Mouse (Mus musculus) lung, adult 2 months (tissue): ENCODE results near the gene Cdipt. TPM values are rescaled to one million over a fixed set of nuclear protein-coding genes. Genes with fewer than 3 reads are reported as not detected.

ENCODE experiments used
- DNase-seq: peaks from one replicate; pipeline ENCODE4 v3.0.0; 2022
- H3K4me1 ChIP-seq: fragments of 200-500 bp; 2 replicates; pipeline ENCODE4 v1.6.1; 2011; ENCODE audit warnings: low read length; ENCODE audit not compliant: control insufficient read depth, insufficient read depth
- H3K4me3 ChIP-seq: fragments of 200-500 bp; replicated peaks from 2 replicates; pipeline ENCODE3; 2011; ENCODE audit warnings: low read depth, mild to moderate bottlenecking, control low read depth, low read length; ENCODE audit errors: extremely low read depth
- CTCF ChIP-seq: fragments of 200-500 bp; IDR thresholded peaks from 2 replicates; pipeline ENCODE4 v1.5.1; 2011; ENCODE audit warnings: mild to moderate bottlenecking, low read length, control low read depth; ENCODE audit not compliant: insufficient read depth
- POLR2A ChIP-seq: fragments of 200-500 bp; IDR thresholded peaks from 2 replicates; pipeline ENCODE4 v1.6.1; 2011; ENCODE audit warnings: low read depth, mild to moderate bottlenecking, control low read depth, low read length, borderline replicate concordance; ENCODE audit errors: extremely low read depth
- WGBS: fragments of 180-500 bp; shearing (Covaris S2); methylation state at CpG from one replicate; pipeline ENCODE4 v1.1.7; 2018; 5-methylcytosine and 5-hydroxymethylcytosine counted together
- polyA plus RNA-seq: library from polyadenylated mRNA; depleted of rRNA; stranded (reverse); fragments of >200 nt; gene quantifications from 2 replicates; pipeline ENCODE4 v1.2.3, GENCODE M21; 2012

The Cdipt gene
- polyA plus RNA-seq, 1 experiment: 332 TPM

DNA sequence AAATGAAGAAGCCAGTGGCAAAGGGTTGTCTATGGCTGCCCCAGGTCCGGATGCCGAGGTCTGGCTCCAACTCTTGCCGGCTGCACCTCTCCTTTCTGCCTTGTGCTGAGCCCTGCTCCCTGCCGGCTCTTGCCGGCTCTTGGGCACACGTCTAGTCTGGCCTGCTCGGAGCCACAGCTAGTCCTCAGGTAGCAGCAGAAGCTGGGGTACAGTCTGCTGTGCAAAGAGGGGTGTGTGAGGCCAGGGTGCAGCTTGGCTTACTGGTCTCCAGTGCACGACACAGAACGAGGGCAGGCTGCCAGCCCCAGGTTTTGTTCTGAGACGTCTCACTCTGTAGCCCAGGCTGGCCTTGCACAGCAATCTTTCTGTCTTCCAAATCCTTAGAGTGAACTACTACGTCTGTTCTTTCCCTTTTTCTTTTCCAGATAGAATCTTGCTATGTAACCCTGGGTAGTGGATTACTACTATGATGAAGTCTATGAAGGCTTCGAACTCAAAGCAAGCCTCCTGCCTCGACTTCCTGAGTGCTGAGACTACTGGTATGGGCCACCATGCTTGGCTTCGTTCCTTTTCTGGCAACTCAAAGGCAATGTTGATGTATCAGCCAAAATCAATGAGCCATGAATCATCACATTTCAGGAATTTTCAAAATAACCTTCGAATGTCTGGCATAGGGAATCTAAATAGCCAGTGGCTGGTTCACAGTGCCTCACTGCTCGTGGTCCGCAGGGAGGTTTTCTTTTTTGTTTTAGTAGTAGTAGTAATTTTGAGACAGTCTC is 33.8 kb downstream of the Cdipt start:
- no peak for TF ChIP-seq CTCF
- TF ChIP-seq POLR2A: no peak
- DNase-seq: no peak
- Histone ChIP-seq H3K4me1 (peaks cover 16% of the 10 kb centered on the region), H3K4me3 (no peak overlapping the region)
- WGBS: 74% methylated on average over 17 of the region's 17 CpGs

DNA sequence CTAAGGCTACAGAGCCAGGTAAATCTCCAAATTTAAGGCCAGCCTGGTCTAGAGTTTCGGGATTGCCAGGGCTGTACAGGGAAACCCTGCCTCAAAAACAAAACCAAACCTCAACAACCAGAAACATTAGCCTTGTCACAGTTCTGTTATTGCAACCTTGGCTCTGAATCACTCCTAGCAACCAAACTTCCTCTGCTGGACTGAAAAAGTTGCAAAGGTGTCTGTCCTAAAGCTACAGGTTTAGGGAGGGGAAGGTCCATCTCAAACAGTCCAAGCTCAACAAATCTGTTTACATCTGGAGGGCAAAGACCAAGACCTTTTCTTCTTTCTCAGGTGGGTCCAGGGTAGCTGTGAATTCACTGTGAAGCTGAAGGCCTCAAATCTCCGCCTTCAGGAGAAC is 35.3 kb downstream of the Cdipt start:
- WGBS: 81% methylated on average over 2 of the region's 2 CpGs
- DNase-seq: no peak
- TF ChIP-seq CTCF: no peak
- TF ChIP-seq POLR2A: no peak
- H3K4me3 ChIP-seq: no peak overlapping the region
- peaks cover 20% of the 10 kb centered on the region for H3K4me1 ChIP-seq

- Histone ChIP-seq H3K4me3 (no peak overlapping the region), H3K4me1 (peaks cover 21% of the 10 kb centered on the region)
- WGBS: 61% methylated on average over 2 of the region's 2 CpGs
- DNase-seq: no peak
- TF ChIP-seq CTCF (no peak), POLR2A (no peak)
Measured at GRCm38 (mm10) chr7:127011717-127012116, 36.0 kb downstream of the Cdipt start.

DNA sequence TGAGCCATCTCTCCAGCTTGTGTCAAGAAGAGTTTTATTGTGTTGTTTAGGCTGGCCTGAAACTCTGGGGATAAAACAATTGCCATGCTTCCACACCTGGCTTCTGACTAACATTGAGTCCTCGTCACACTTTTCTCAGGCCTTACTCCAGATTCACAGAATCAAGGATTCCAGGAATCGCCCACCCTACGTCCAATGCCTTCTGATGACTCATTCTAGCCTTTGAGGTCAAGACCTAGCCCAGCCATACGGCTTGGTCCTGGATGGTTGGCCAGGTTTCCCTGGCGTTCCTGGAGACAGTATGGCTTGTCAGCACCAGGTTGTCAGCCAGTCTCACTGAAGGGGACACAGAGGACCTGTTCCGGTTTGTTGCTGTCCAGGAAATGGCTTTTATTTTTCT is 36.7 kb downstream of the Cdipt start:
- Histone ChIP-seq H3K4me3 (no peak overlapping the region), H3K4me1 (peaks cover 21% of the 10 kb centered on the region)
- TF ChIP-seq POLR2A (no peak), CTCF (no peak)
- WGBS: 70% methylated on average over 6 of the region's 6 CpGs
- DNase-seq: no peak

- peaks cover 24% of the 10 kb centered on the region for H3K4me1 ChIP-seq
- no peak overlapping the region for H3K4me3 ChIP-seq
- no peak for TF ChIP-seq CTCF
- no peak for DNase-seq
- WGBS: 96% methylated on average over 10 of the region's 10 CpGs
Measured at GRCm38 (mm10) chr7:127012845-127013244, 37.1 kb downstream of the Cdipt start.

- TF ChIP-seq CTCF: no peak
- TF ChIP-seq POLR2A: no peak
- peak overlapping the region; percentile 23 for H3K4me3 ChIP-seq
- 85% methylated on average over 6 of the region's 6 CpGs for WGBS
- H3K4me1 ChIP-seq: peaks cover 20% of the 10 kb centered on the region
- no peak for DNase-seq
Measured at GRCm38 (mm10) chr7:127013385-127013784, 37.7 kb downstream of the Cdipt start.

GRCm38 (mm10) chr7:127014320-127014719 is 38.6 kb downstream of the Cdipt start, which contains the start of gene Mvp:
Gene Mvp, minus strand, starts transcription at chr7:127014621.
- peak; percentile 80 for DNase-seq
- TF ChIP-seq CTCF: no peak
- peak; percentile 80 for TF ChIP-seq POLR2A
- Histone ChIP-seq H3K4me3 (peak within 1 kb of the TSS; percentile 78), H3K4me1 (peaks cover 15% of the 10 kb centered on the region)
- WGBS: 2% methylated on average over 11 of the region's 11 CpGs

DNA sequence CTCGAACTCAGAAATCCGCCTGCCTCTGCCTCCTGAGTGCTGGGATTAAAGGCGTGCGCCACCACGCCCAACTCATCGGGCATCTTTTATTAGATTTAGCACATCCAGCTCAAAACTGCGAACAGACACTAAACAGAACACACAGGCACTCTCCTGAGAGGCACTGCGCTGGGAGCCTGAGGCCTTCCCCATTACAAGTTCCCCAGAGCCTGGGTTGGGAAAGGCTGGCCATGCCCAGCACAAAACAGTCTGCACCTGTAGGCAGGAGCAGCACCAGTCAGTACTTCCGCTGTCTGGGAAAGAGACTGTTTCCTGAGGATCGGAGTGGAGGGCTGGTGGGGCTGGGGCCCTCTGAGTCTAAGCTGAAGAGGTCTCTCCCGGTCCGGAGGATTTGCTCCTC is 39.3 kb downstream of the Cdipt start:
- Histone ChIP-seq H3K4me3 (no peak overlapping the region), H3K4me1 (peaks cover 15% of the 10 kb centered on the region)
- TF ChIP-seq POLR2A (no peak), CTCF (no peak)
- WGBS: 87% methylated on average over 12 of the region's 12 CpGs
- no peak for DNase-seq

DNA sequence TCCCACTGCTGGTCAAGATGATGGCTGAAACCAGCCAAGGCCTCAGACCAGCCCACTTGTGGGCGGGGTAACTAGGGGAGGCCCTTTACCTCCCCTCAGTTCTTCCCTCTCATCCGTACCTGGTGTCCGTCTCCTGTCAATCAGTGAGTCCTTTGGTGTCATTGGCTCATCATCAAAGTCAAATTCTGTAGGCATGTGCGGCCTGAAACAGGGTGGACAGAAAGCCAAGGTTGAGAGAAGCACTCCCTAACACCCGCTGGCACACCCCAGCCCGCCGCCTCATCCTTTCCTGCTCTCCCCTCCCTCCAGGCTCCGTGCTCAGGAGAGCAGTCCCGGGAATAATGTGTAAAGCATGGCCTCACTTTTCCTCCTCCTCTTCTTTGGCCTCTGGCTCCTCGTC is 40.4 kb downstream of the Cdipt start:
- DNase-seq: no peak
- Histone ChIP-seq H3K4me1 (peaks cover 15% of the 10 kb centered on the region), H3K4me3 (peak overlapping the region; percentile 92)
- WGBS: under 1% methylated on average over 10 of the region's 10 CpGs
- TF ChIP-seq CTCF (no peak), POLR2A (no peak)

- peak within 1 kb of the TSS; percentile 92 for H3K4me3 ChIP-seq
- H3K4me1 ChIP-seq: peaks cover 17% of the 10 kb centered on the region
- TF ChIP-seq POLR2A (no peak), CTCF (no peak)
- no peak for DNase-seq
Measured at GRCm38 (mm10) chr7:127016481-127016485, 40.6 kb downstream of the Cdipt start, which contains the start of gene Pagr1b. Gene Pagr1b, minus strand, starts transcription at chr7:127016484.

GRCm38 (mm10) chr7:127016486-127016938 is 40.8 kb downstream of the Cdipt start:
- peak overlapping the region; percentile 92 for H3K4me3 ChIP-seq
- TF ChIP-seq POLR2A (peak; percentile 81; the same call in 1 of the 2 replicates), CTCF (no peak)
- WGBS: 1% methylated on average over 22 of the region's 22 CpGs
- no peak for DNase-seq
- H3K4me1 ChIP-seq: peaks cover 18% of the 10 kb centered on the region
